Mouse (Mus musculus): Measurements from ENCODE around the gene Bcl3.
"Not testable (repeated sequence)": the region's sequence is repeated elsewhere in the genome, so short reads cannot be mapped to it uniquely, and the experiment has no call there.

Gene Bcl3

DNA sequence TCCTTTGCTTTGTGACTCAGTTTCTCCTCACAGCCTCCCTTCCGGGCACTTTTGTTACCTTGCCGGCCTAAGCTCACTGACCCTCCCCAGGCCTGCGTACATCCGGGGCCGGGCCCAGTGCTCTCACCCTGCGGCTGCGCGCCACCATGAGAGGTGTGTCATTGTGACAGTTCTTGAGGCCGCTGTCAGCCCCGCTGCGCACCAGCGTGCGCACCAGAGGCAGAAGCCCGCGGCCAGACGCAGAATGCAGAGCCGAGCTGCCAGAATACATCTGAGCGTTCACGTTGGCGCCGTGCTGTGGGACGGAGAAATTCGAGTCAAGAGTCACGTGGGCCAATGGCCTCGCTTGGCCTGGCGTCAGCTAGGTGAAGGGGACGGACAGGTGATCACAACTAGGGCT, 13.2 kb downstream of the Bcl3 start:
- no peak for DNase-seq (ENCODE audit: extremely low spot score, low read depth, low spot score)

GRCm38 (mm10) chr7:19806356-19806969, 16.1 kb downstream of the Bcl3 start:
- no peak for DNase-seq (ENCODE audit: extremely low spot score, low read depth, low spot score)

GRCm38 (mm10) chr7:19802995-19803394, 19.6 kb downstream of the Bcl3 start:
- no peak for DNase-seq (ENCODE audit: extremely low spot score, low read depth, low spot score)

DNA sequence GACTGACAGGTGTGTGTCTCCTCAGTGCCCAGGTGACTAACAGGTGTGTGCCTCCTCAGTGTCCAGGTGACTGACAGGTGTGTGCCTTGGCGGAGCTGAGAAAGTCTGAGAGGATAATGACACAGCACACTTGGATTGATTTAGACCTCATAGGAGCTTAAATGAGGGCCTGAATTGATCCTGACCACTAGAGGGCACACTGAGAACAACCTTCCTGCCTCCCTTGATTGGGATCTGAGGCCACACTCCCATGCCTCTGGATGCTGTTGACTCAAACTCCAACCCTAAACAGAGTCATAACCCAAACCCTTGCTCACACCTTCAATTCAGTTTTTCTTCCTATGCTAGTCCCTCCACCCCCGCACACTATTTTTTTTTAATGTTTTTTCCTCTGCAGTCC, 21.8 kb downstream of the Bcl3 start:
- no peak for DNase-seq (ENCODE audit: extremely low spot score, low read depth, low spot score)

- no peak for DNase-seq (ENCODE audit: extremely low spot score, low read depth, low spot score)
Measured at GRCm38 (mm10) chr7:19796697-19797588, 25.6 kb downstream of the Bcl3 start, which contains the start of gene Cblc. Cblc (minus strand) TSS chr7:19796809.

DNA sequence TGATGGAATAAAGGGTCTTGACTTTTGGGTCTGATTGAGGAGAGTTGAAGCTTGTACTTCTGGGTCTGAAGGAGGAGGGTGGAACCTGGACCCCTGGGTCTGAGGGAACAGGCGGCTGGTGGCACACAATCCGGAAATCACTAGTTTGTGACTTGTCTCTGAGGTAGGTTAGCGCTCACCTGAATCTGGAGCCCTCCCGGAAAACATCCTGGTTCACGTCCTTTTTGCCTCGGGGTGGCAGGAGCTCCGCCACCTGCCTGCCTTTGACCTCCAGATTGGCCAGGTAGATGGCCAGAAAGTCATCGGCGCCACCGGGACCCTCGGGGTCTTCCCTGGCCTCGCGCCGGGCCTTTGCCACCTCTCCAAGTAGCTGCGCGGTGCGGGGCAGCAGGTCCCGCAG, 26.3 kb downstream of the Bcl3 start:
- no peak for DNase-seq (ENCODE audit: extremely low spot score, low read depth, low spot score)

DNA sequence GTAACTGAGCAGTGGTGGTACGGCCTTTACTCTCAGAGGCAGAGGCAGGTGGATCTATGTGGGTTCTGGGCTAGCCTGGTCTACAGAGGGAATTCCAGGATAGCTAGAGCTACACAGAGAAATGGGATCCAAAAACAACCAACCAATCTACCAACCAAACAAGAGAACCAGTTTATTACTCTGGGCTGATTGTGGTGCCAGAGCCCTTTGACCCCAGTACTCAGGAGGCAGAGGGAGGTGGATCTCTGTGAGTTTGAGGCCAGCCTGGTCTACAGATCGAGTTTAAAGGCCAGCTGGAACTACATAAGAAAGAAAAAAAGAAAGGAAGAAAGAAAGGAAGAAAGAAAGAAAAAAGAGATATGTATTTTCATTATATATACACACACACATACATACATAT, 27.3 kb downstream of the Bcl3 start:
- no peak for DNase-seq (ENCODE audit: extremely low spot score, low read depth, low spot score)

GRCm38 (mm10) chr7:19792701-19793630, 29.6 kb downstream of the Bcl3 start:
- no peak for DNase-seq (ENCODE audit: extremely low spot score, low read depth, low spot score)

DNA sequence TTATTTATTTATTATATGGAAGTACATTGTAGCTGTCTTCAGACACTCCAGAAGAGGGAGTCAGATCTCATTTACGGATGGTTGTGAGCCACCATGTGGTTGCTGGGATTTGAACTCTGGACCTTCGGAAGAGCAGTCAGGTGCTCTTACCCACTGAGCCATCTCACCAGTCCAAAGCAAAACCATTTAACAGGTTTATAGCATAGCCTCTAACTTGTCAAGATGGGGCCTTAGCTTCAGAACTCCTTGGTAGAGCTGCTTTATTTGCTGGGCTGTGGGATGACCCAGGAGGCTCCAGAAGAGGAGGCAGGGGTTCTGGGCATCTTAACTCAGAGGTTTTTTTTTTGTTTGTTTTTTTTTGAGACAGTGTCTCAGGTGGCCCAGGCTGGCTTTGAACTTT, 31.1 kb downstream of the Bcl3 start:
- DNase-seq (ENCODE audit: extremely low spot score, low read depth, low spot score) = not testable (repeated sequence)

GRCm38 (mm10) chr7:19789904-19790347, 32.6 kb downstream of the Bcl3 start:
- DNase-seq (ENCODE audit: extremely low spot score, low read depth, low spot score) = no peak

DNA sequence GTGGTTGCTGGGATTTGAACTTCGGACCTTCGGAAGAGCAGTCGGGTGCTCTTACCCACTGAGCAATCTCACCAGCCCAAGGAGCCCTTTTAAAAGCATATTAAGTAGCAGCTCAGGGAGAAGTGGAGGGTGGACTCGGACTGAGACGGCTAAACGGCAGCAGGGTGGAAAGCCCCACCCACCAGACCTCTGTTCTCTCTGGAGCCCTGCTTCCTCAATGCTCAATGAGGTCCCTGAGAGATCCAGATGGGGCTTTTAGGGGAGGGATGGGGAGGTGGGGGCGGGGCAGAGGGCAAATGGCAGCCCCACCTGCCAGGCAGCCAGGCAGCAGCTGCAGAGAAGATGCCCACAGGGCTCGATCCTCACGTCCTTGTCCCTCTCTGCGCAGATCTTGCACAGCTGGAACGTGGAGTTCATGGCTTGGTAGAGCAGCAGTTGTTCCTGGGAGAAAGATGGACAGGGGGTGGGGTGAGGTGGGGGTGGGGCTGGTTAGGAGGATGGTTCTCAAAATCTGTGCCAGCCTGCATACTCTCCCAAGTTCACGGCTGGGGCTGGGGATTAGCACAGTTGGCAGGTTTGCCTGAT, 36.6 kb downstream of the Bcl3 start:
- no peak for DNase-seq (ENCODE audit: extremely low spot score, low read depth, low spot score)

DNA sequence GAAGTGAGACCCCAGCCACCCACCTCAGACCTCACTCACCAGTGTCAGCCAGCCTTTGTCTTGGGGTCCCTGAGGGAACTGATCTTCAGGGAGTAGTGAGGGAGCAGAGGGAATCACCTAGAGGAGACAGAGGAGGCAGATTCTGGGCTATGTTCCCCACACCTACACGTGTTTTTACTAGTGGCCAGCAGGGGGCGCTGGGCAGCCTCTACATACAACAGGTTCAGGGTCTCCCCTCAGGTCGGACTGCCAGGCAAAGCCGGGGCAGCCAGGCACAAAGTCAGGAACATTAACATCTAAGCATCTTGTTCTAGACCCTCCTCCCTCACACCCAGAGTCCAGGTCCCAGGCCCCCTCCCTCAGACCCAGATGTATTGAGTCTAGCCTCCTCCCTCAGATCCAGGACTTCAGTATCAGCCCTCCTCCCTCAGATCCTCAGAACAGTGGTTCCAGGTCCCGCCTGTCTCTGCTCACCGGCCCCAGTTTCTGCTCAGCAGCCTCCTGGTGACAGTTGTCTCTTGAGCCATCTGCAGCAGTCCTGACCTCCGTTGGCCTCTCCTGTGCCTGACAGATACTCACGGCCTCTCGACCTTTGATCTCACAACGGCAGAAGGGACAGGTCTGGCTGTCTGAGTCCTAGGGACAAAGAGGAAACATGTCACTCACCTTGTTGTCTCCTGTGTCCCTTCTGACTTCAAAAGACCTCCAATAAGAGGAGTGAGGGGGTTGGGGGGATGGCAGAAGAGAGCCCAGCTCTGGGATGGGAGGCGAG, 37.6 kb downstream of the Bcl3 start:
- no peak for DNase-seq (ENCODE audit: extremely low spot score, low read depth, low spot score)

GRCm38 (mm10) chr7:19783630-19784029, 38.9 kb downstream of the Bcl3 start:
- no peak for DNase-seq (ENCODE audit: extremely low spot score, low read depth, low spot score)

- DNase-seq (ENCODE audit: extremely low spot score, low read depth, low spot score) = no peak
Measured at GRCm38 (mm10) chr7:19782645-19783044, 39.9 kb downstream of the Bcl3 start.

DNA sequence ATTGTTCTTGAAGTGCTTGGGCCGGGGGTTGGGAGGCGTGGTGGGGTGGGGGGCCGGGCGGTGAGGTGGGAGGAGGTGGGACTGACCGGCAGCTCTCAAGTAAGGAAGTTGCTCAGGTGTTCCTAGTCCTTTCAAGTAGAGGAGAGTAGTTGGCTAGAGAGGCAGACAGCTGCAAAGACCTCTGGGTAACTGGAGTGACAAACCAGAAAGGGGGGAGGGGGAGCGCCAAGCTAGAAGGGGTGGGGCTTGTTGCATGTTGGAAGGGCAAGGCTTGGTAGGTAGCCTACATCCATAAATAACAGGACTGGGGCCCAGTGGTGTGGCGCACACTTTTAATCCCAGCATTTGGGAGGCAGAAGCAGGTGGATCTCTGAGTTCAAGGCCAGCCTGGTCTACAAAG, 40.8 kb downstream of the Bcl3 start:
- DNase-seq (ENCODE audit: extremely low spot score, low read depth, low spot score) = no peak

- DNase-seq (ENCODE audit: extremely low spot score, low read depth, low spot score) = no peak
Measured at GRCm38 (mm10) chr7:19779903-19780302, 42.7 kb downstream of the Bcl3 start.

DNA sequence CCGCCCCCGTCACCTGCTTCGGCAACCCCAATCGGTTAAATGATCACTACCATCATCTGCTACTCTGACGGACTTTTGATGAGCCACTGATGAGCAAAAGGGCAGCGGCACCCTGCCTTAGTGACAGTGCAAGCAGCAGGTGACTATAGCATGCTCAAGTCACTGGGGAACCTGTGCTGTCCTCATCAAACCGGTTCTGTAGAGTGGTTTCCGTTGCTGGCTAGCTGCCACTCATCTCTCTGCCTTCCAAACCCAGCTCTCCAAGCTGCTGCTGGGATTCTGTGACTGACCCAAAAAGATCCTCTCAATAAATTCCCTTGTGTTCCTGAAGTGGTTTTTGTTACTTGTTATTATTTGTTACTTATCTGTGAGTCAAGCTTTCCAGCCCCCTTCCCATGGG, 43.9 kb downstream of the Bcl3 start:
- DNase-seq (ENCODE audit: extremely low spot score, low read depth, low spot score) = no peak

GRCm38 (mm10) chr7:19777049-19777723, 45.4 kb downstream of the Bcl3 start:
- DNase-seq (ENCODE audit: extremely low spot score, low read depth, low spot score) = no peak

DNA sequence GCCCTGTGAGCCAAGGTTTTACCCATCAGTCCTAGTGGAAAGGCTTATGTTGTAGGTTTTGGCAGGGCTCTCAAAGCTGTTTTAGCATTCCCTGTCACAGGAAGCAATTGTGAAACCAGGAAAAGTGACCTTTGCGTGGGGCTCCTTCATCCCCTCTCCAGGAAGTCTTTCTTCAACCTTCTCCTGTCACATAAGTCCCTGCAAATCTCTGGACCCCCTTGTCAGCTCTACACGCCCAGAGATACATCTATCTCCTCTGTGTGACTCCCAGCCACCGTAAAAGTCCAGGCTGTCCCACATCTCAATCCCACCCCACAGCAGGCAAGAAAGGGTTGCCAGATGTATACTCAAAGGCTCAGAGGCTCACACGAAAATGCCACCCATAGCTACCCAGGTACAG, 50.9 kb downstream of the Bcl3 start:
- DNase-seq (ENCODE audit: extremely low spot score, low read depth, low spot score) = no peak

GRCm38 (mm10) chr7:19770984-19771391, 51.6 kb downstream of the Bcl3 start, which contains the start of gene Bcam:
Bcam (minus strand) TSS chr7:19771016.
- no peak for DNase-seq (ENCODE audit: extremely low spot score, low read depth, low spot score)

Data from hindlimb bud, embryonic 11.5 days (tissue).